In genomic region chr16:33988358-33989012, GRCm38 (mm10) we compare ENCODE assay signal across 9 mouse cellular contexts. TPM values are rescaled to one million over a fixed set of nuclear protein-coding genes. Genes with fewer than 3 reads are reported as not detected.
A peak's percentile ranks its signal among the peaks of the same experiment; 100 is the strongest.
DNase-seq lines count a peak whose midpoint lies in the region; ATAC-seq and TF ChIP-seq lines count a peak whose summit lies in the region.
"Had no signal": no experiment of that assay in that cellular context is flagged by ENCODE, and none has a peak within 500 bp of the region (broad histone marks: within the 10 kb centered on the region; RNA-seq: fewer than 3 reads in every experiment).

No protein-coding gene starts in this region.

- WGBS in embryonic facial prominence, embryonic 14.5 days: 61% methylated on average over 17 of the region's 17 CpGs
- 61% methylated on average over 17 of the region's 17 CpGs for WGBS in kidney, embryonic 16.5 days

- H3K9ac ChIP-seq in embryonic facial prominence, embryonic 14.5 days (ENCODE audit: low read depth, low read length): no peak overlapping the region
- no peak overlapping the region for H3K9ac ChIP-seq in kidney, embryonic 16.5 days (replicated peaks; ENCODE audit: low read length)
- H3K9ac ChIP-seq: midbrain, embryonic 12.5 days had no signal

- DNase-seq in layer of hippocampus, adult 11-12 months (ENCODE audit: low spot score): peak; percentile 52
- no peak for DNase-seq in layer of hippocampus, postnatal 36 days
- DNase-seq in adrenal gland, postnatal 36 days: peak; percentile 74 to 75
- peak; percentile 48 for DNase-seq in embryonic facial prominence, embryonic 14.5 days (ENCODE audit: low spot score)
- DNase-seq in thymus, postnatal 36 days: peak; percentile 55 to 62

- peaks cover 26% of the 10 kb centered on the region for H3K4me1 ChIP-seq in E14TG2a.4 (replicated peaks; ENCODE audit: low read depth, low read length)
- H3K4me1 ChIP-seq in embryonic facial prominence, embryonic 14.5 days (ENCODE audit: control insufficient read depth, insufficient read depth, low read length): no peaks in the 10 kb centered on the region
- H3K4me1 ChIP-seq in kidney, embryonic 16.5 days (ENCODE audit: insufficient read depth, low read length): peaks cover 5% of the 10 kb centered on the region

- no peaks in the 10 kb centered on the region for H3K36me3 ChIP-seq in E14TG2a.4 (ENCODE audit: insufficient read depth, low read length)
- no peaks in the 10 kb centered on the region for H3K36me3 ChIP-seq in embryonic facial prominence, embryonic 14.5 days (ENCODE audit: control insufficient read depth, insufficient read depth, low read length)
- no peaks in the 10 kb centered on the region for H3K36me3 ChIP-seq in kidney, embryonic 16.5 days (ENCODE audit: insufficient read depth, low read length)

- H3K27ac ChIP-seq in embryonic facial prominence, embryonic 14.5 days (replicated peaks; ENCODE audit: low read depth, low read length): no peak overlapping the region
- peak overlapping the region; percentile 68; the same call in 1 of the 2 replicates for H3K27ac ChIP-seq in kidney, embryonic 16.5 days (ENCODE audit: low read length)
- H3K27ac ChIP-seq: midbrain, embryonic 12.5 days had no signal

- TF ChIP-seq CTCF in E14TG2a.4 (conservative IDR thresholded peaks at IDR 0.05; ENCODE audit: low read length): peak; percentile 76

- no peak overlapping the region for H3K4me3 ChIP-seq in E14TG2a.4 (replicated peaks; ENCODE audit: low read length)
- H3K4me3 ChIP-seq in embryonic facial prominence, embryonic 14.5 days (ENCODE audit: low read depth, low read length): no peak overlapping the region
- H3K4me3 ChIP-seq in kidney, embryonic 16.5 days (ENCODE audit: low read length): no peak overlapping the region
- H3K4me3 ChIP-seq: midbrain, embryonic 12.5 days had no signal

- peaks cover 40% of the 10 kb centered on the region for H3K9me3 ChIP-seq in E14TG2a.4 (ENCODE audit: low read length)
- H3K9me3 ChIP-seq in embryonic facial prominence, embryonic 14.5 days (ENCODE audit: control insufficient read depth, low read length): no peaks in the 10 kb centered on the region
- H3K9me3 ChIP-seq in kidney, embryonic 16.5 days (ENCODE audit: low read length): no peaks in the 10 kb centered on the region
- H3K9me3 ChIP-seq: midbrain, embryonic 12.5 days had no signal

- no peak for ATAC-seq in embryonic facial prominence, embryonic 14.5 days (ENCODE audit: low read depth)
- 0 out of 2 replicates have a peak, but pooled peaks have one; percentile 20 for ATAC-seq in kidney, embryonic 16.5 days (ENCODE audit: low FRiP score, low TSS enrichment)
- ATAC-seq in megakaryocyte progenitor cell, adult 5-6 weeks (replicated peaks; ENCODE audit: poor library complexity): peak; percentile 92

- no peak overlapping the region for H3K4me2 ChIP-seq in embryonic facial prominence, embryonic 14.5 days (ENCODE audit: low read depth, low read length)
- no peak overlapping the region for H3K4me2 ChIP-seq in kidney, embryonic 16.5 days (replicated peaks; ENCODE audit: low read depth, low read length)
- H3K4me2 ChIP-seq: midbrain, embryonic 12.5 days had no signal

- no peaks in the 10 kb centered on the region for H3K27me3 ChIP-seq in E14TG2a.4 (ENCODE audit: insufficient read depth, low read length)
- H3K27me3 ChIP-seq in embryonic facial prominence, embryonic 14.5 days (replicated peaks; ENCODE audit: control insufficient read depth, insufficient read depth, low read length): no peaks in the 10 kb centered on the region
- no peaks in the 10 kb centered on the region for H3K27me3 ChIP-seq in kidney, embryonic 16.5 days (ENCODE audit: insufficient read depth, low read length)
- H3K27me3 ChIP-seq: midbrain, embryonic 12.5 days had no signal

RNA-seq across cellular contexts. Expression of gene Umps, which starts 21.6 kb away (rescaled TPM):
- total RNA-seq in layer of hippocampus, postnatal 36 days (2021): 10 to 100 TPM; 17.4 to 19.2 TPM
- total RNA-seq in adrenal gland, postnatal 36 days (2021): 10 to 100 TPM; 42.3 to 50.8 TPM
- 45.7 and 51.2 TPM in 2 replicates for polyA plus RNA-seq in embryonic facial prominence, embryonic 14.5 days (2014; fragmentation: Nextera tagmentation; extraction: Ambion mirVana)
- 66.3 and 66.6 TPM in 2 replicates for polyA plus RNA-seq in kidney, embryonic 16.5 days (2015; fragmentation: Nextera tagmentation; extraction: Ambion mirVana)
- total RNA-seq in megakaryocyte progenitor cell, adult 5-6 weeks (2015): 61.6 and 61.9 TPM in 2 replicates
- total RNA-seq in megakaryocyte progenitor cell, adult 5-6 weeks (2017): 111 and 113 TPM in 2 replicates

Comparison
In these comparisons a context has a peak if more than half of its experiments do, and no peak if none do; other contexts are left out.
1. DNase-seq: peak in layer of hippocampus, adult 11-12 months (single experiment), adrenal gland, postnatal 36 days (2 of 2), embryonic facial prominence, embryonic 14.5 days (single experiment) and thymus, postnatal 36 days (2 of 2); none in layer of hippocampus, postnatal 36 days (0 of 2).